Mouse (Mus musculus) hematopoietic stem cell, adult 5-6 weeks (primary cell): Measurements from ENCODE around the gene Dnaic1. TPM values are rescaled to one million over a fixed set of nuclear protein-coding genes. Genes with fewer than 3 reads are reported as not detected.

ENCODE experiments used
- ATAC-seq, 2 experiments: fragments of 125-278 bp in 1 of 2; replicated peaks in 1 of 2; 2 replicates each; pipeline ENCODE4 v1.8.0; 2016 to 2017; ENCODE audit warnings: inconsistent platforms in 2 of 2, mild to moderate bottlenecking in 2 of 2, moderate number of reproducible peaks in 2 of 2, low read depth in 1 of 2, moderate TSS enrichment in 1 of 2; ENCODE audit not compliant: low FRiP score in 2 of 2, poor library complexity in 2 of 2, severe bottlenecking in 2 of 2, insufficient read depth in 1 of 2, low TSS enrichment in 1 of 2
- total RNA-seq: library from RNA; stranded (forward); fragments of 172-1452, 232-1000 nt; gene quantifications from 2 replicates; pipeline ENCODE4 v1.2.3, GENCODE M21; 2017

Dnaic1 gene
- total RNA-seq, 1 experiment from 2014 or later, result not detected

- ATAC-seq, result no peak
These were observed 6.3 kb upstream of the Dnaic1 start for GRCm38 (mm10) chr4:41563297-41563696.

- no peak for ATAC-seq
These were observed 3.5 kb upstream of the Dnaic1 start for GRCm38 (mm10) chr4:41566123-41566522.

- ATAC-seq, result no peak
These were observed 1.3 kb upstream of the Dnaic1 start for GRCm38 (mm10) chr4:41568239-41568638.

- ATAC-seq, result no peak
These were observed 729 bp upstream of the Dnaic1 start for GRCm38 (mm10) chr4:41568682-41569410.

- ATAC-seq, result no peak
These were observed 1.9 kb downstream of the Dnaic1 start for GRCm38 (mm10) chr4:41571490-41571889.

GRCm38 (mm10) chr4:41573492-41573891 is 3.9 kb downstream of the Dnaic1 start:
- no peak for ATAC-seq

- no peak for ATAC-seq
These were observed 6.3 kb downstream of the Dnaic1 start for GRCm38 (mm10) chr4:41575914-41576313.

GRCm38 (mm10) chr4:41583353-41583752 is 13.8 kb downstream of the Dnaic1 start:
- no peak for ATAC-seq

GRCm38 (mm10) chr4:41602818-41603217 is 33.2 kb downstream of the Dnaic1 start:
- ATAC-seq, result no peak

GRCm38 (mm10) chr4:41604476-41605396 is 35.2 kb downstream of the Dnaic1 start:
- peak in 1 of 2 experiments; percentile 82; a peak in 2 of 4 replicates for ATAC-seq

GRCm38 (mm10) chr4:41606784-41607183 is 37.2 kb downstream of the Dnaic1 start:
- ATAC-seq, result peak; percentile 67 to 85; a peak in 3 of 4 replicates

GRCm38 (mm10) chr4:41609681-41610593 is 40.4 kb downstream of the Dnaic1 start:
- ATAC-seq, result no peak

- no peak for ATAC-seq
These were observed 41.0 kb downstream of the Dnaic1 start for GRCm38 (mm10) chr4:41610594-41610980.

- ATAC-seq, result no peak
These were observed 42.6 kb downstream of the Dnaic1 start for GRCm38 (mm10) chr4:41612166-41612565.

GRCm38 (mm10) chr4:41614156-41614555 is 44.6 kb downstream of the Dnaic1 start:
- peak; percentile 75 to 88; a peak in 3 of 4 replicates for ATAC-seq

GRCm38 (mm10) chr4:41615661-41616599 is 46.4 kb downstream of the Dnaic1 start:
- ATAC-seq, result no peak
